10 mouse cellular contexts compared by ENCODE assay signal in the genomic region with DNA sequence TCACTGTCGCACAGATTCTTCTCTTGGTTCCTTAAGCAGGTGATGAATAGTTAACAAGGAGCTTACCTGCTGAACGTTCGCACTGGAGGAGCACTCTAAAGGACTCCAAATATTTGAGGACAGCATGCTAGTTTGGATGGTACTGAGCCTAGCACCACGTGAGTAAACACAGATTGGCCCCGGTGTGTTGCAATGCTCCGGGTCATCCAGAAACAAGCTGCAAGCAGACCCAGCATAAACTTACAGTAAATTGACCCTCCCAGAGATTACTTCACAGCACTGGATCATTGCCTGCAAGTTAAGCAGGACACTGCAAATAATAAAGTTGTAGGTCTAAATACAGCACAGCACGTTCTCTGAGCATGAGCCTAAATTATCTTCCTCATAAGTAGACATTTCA. TPM values are rescaled to one million over a fixed set of nuclear protein-coding genes. Genes with fewer than 3 reads are reported as not detected.
DNase-seq lines count a peak whose midpoint lies in the region; ATAC-seq and TF ChIP-seq lines count a peak whose summit lies in the region.
"Had no signal": no experiment of that assay in that cellular context is flagged by ENCODE, and none has a peak within 500 bp of the region (broad histone marks: within the 10 kb centered on the region; RNA-seq: fewer than 3 reads in every experiment).

No protein-coding gene starts in this region.

- 51% methylated on average over 7 of the region's 7 CpGs for WGBS in kidney, adult 2 months
- 80% methylated on average over 7 of the region's 7 CpGs for WGBS in kidney, embryonic 16.5 days
- 53% methylated on average over 7 of the region's 7 CpGs for WGBS in intestine, embryonic 16.5 days
- 82% methylated on average over 7 of the region's 7 CpGs for WGBS in midbrain, embryonic 14.5 days

- H3K27me3 ChIP-seq in kidney, adult 2 months (replicated peaks; ENCODE audit: control insufficient read depth, insufficient read depth, low read length), result no peaks in the 10 kb centered on the region
- no peaks in the 10 kb centered on the region for H3K27me3 ChIP-seq in kidney, embryonic 16.5 days (ENCODE audit: insufficient read depth, low read length)
- no peaks in the 10 kb centered on the region for H3K27me3 ChIP-seq in intestine, embryonic 16.5 days (replicated peaks; ENCODE audit: control insufficient read depth, insufficient read depth, low read length)
- no peaks in the 10 kb centered on the region for H3K27me3 ChIP-seq in midbrain, embryonic 14.5 days (ENCODE audit: control insufficient read depth, insufficient read depth, low read length)

- no peak for ATAC-seq in kidney, embryonic 16.5 days (ENCODE audit: low FRiP score, low TSS enrichment)
- peak; percentile 67 for ATAC-seq in intestine, embryonic 16.5 days
- no peak for ATAC-seq in midbrain, embryonic 14.5 days (ENCODE audit: low FRiP score, low TSS enrichment)

- H3K9me3 ChIP-seq in kidney, embryonic 16.5 days (ENCODE audit: low read length), result no peaks in the 10 kb centered on the region
- no peaks in the 10 kb centered on the region for H3K9me3 ChIP-seq in intestine, embryonic 16.5 days (ENCODE audit: control insufficient read depth, low read length)
- H3K9me3 ChIP-seq in midbrain, embryonic 14.5 days (ENCODE audit: control insufficient read depth, low read length), result no peaks in the 10 kb centered on the region
- H3K9me3 ChIP-seq: heart, embryonic 13.5 days had no signal

- no peak overlapping the region for H3K4me2 ChIP-seq in kidney, embryonic 16.5 days (replicated peaks; ENCODE audit: low read depth, low read length)
- no peak overlapping the region for H3K4me2 ChIP-seq in intestine, embryonic 16.5 days (ENCODE audit: low read depth, low read length)
- H3K4me2 ChIP-seq in midbrain, embryonic 14.5 days (ENCODE audit: low read length), result no peak overlapping the region
- H3K4me2 ChIP-seq: heart, embryonic 13.5 days had no signal

- no peak overlapping the region for H3K27ac ChIP-seq in kidney, adult 2 months (ENCODE audit: insufficient read depth, low read depth, low read length)
- no peak overlapping the region for H3K27ac ChIP-seq in kidney, embryonic 16.5 days (ENCODE audit: low read length)
- no peak overlapping the region for H3K27ac ChIP-seq in intestine, embryonic 16.5 days (ENCODE audit: low read length)
- no peak overlapping the region for H3K27ac ChIP-seq in midbrain, embryonic 14.5 days (replicated peaks; ENCODE audit: low read depth, low read length)
- H3K27ac ChIP-seq: heart, embryonic 13.5 days had no signal

- H3K9ac ChIP-seq in kidney, embryonic 16.5 days (replicated peaks; ENCODE audit: low read length), result no peak overlapping the region
- H3K9ac ChIP-seq in intestine, embryonic 16.5 days (ENCODE audit: low read depth, low read length), result no peak overlapping the region
- H3K9ac ChIP-seq in midbrain, embryonic 14.5 days (replicated peaks; ENCODE audit: low read length), result no peak overlapping the region
- H3K9ac ChIP-seq: heart, embryonic 13.5 days had no signal

- H3K4me1 ChIP-seq in kidney, adult 2 months (ENCODE audit: control insufficient read depth, insufficient read depth, low read length), result peaks cover 7% of the 10 kb centered on the region; the same call in 1 of the 2 replicates
- no peaks in the 10 kb centered on the region for H3K4me1 ChIP-seq in kidney, embryonic 16.5 days (ENCODE audit: insufficient read depth, low read length)
- H3K4me1 ChIP-seq in intestine, embryonic 16.5 days (ENCODE audit: control insufficient read depth, insufficient read depth, low read length), result peaks cover 3% of the 10 kb centered on the region; the same call in 1 of the 2 replicates
- no peaks in the 10 kb centered on the region for H3K4me1 ChIP-seq in midbrain, embryonic 14.5 days (ENCODE audit: control insufficient read depth, insufficient read depth, low read length)
- H3K4me1 ChIP-seq: heart, embryonic 13.5 days had no signal

- peak; percentile 45 for DNase-seq in kidney, adult 2 months
- peak; percentile 67 for DNase-seq in cerebellum, adult 9-10 months
- peak; percentile 91 for DNase-seq in lung, postnatal 36 days
- no peak for DNase-seq in left cerebral cortex, postnatal 10 days (ENCODE audit: extremely low spot score in 1 of 2, low spot score in 2 of 2)
- DNase-seq in spleen, adult 12 weeks (ENCODE audit: low spot score), result no peak
- no peak for DNase-seq in midbrain, embryonic 14.5 days

- intact Hi-C loops in left cerebral cortex, postnatal 10 days (cut with DNase I), result no loop called here

- no peak for TF ChIP-seq POLR2A in kidney, adult 2 months (IDR thresholded peaks at IDR 0.05; ENCODE audit: low read depth, low read length)

- no peaks in the 10 kb centered on the region for H3K36me3 ChIP-seq in kidney, adult 2 months (ENCODE audit: control insufficient read depth, insufficient read depth, low read length)
- no peaks in the 10 kb centered on the region for H3K36me3 ChIP-seq in kidney, embryonic 16.5 days (ENCODE audit: insufficient read depth, low read length)
- H3K36me3 ChIP-seq in intestine, embryonic 16.5 days (ENCODE audit: control insufficient read depth, insufficient read depth, low read length), result no peaks in the 10 kb centered on the region
- H3K36me3 ChIP-seq in midbrain, embryonic 14.5 days (ENCODE audit: control insufficient read depth, insufficient read depth, low read length), result no peaks in the 10 kb centered on the region
- H3K36me3 ChIP-seq: heart, embryonic 13.5 days had no signal

- H3K4me3 ChIP-seq in kidney, adult 2 months (ENCODE audit: insufficient read depth, low read depth, low read length), result no peak overlapping the region
- no peak overlapping the region for H3K4me3 ChIP-seq in kidney, embryonic 16.5 days (ENCODE audit: low read length)
- no peak overlapping the region for H3K4me3 ChIP-seq in intestine, embryonic 16.5 days (ENCODE audit: low read length)
- no peak overlapping the region for H3K4me3 ChIP-seq in midbrain, embryonic 14.5 days (replicated peaks; ENCODE audit: low read depth, low read length)
- H3K4me3 ChIP-seq: heart, embryonic 13.5 days had no signal

- TF ChIP-seq CTCF in kidney, adult 2 months (conservative IDR thresholded peaks at IDR 0.05; ENCODE audit: insufficient read depth, insufficient read length, low read depth, low read length), result no peak

RNA-seq across cellular contexts. Expression of a gene that starts 4.0 kb away (rescaled TPM):
- 0.17 and 0.20 TPM in 2 replicates for polyA plus RNA-seq in kidney, adult 2 months (2012; rRNA removed)
- 0.57 TPM in 1 of 2 replicates, not detected in the other for polyA plus RNA-seq in kidney, embryonic 16.5 days (2015; fragmentation: Nextera tagmentation; extraction: Ambion mirVana)
- 1.0 and 1.4 TPM in 2 replicates for polyA plus RNA-seq in intestine, embryonic 16.5 days (2015; fragmentation: Nextera tagmentation; extraction: Ambion mirVana)
- total RNA-seq in left cerebral cortex, postnatal 10 days (2021), result not detected
- not detected in 2 replicates for polyA plus RNA-seq in midbrain, embryonic 14.5 days (2014; fragmentation: Nextera tagmentation; extraction: Ambion mirVana)
- polyA plus RNA-seq: heart, embryonic 13.5 days had no signal

RNA-seq across cellular contexts. Expression of a gene that starts 9.0 kb away (rescaled TPM):
- 5.2 and 5.3 TPM in 2 replicates for polyA plus RNA-seq in kidney, adult 2 months (2012; rRNA removed)
- polyA plus RNA-seq in kidney, embryonic 16.5 days (2015; fragmentation: Nextera tagmentation; extraction: Ambion mirVana), result 33.3 and 34.1 TPM in 2 replicates
- polyA plus RNA-seq in intestine, embryonic 16.5 days (2015; fragmentation: Nextera tagmentation; extraction: Ambion mirVana), result 22.9 and 25.4 TPM in 2 replicates
- 1 to 10 TPM; 9.3 to 9.5 TPM for total RNA-seq in left cerebral cortex, postnatal 10 days (2021)
- polyA plus RNA-seq in midbrain, embryonic 14.5 days (2014; fragmentation: Nextera tagmentation; extraction: Ambion mirVana), result 13.4 and 19.5 TPM in 2 replicates

RNA-seq across cellular contexts. Expression of a gene that starts 12.9 kb away (rescaled TPM):
- polyA plus RNA-seq in kidney, adult 2 months (2012; rRNA removed), result not detected in 2 replicates
- polyA plus RNA-seq in kidney, embryonic 16.5 days (2015; fragmentation: Nextera tagmentation; extraction: Ambion mirVana), result 0.08 TPM in 1 of 2 replicates, not detected in the other
- 0.32 TPM in 1 of 2 replicates, not detected in the other for polyA plus RNA-seq in intestine, embryonic 16.5 days (2015; fragmentation: Nextera tagmentation; extraction: Ambion mirVana)
- total RNA-seq in left cerebral cortex, postnatal 10 days (2021), result not detected
- polyA plus RNA-seq in midbrain, embryonic 14.5 days (2014; fragmentation: Nextera tagmentation; extraction: Ambion mirVana), result not detected in 2 replicates
- polyA plus RNA-seq: heart, embryonic 13.5 days; spleen, adult 2 months had no signal

RNA-seq across cellular contexts. Expression of a gene that starts 23.3 kb away (rescaled TPM):
- not detected in 2 replicates for polyA plus RNA-seq in kidney, adult 2 months (2012; rRNA removed)
- 2.3 and 2.5 TPM in 2 replicates for polyA plus RNA-seq in kidney, embryonic 16.5 days (2015; fragmentation: Nextera tagmentation; extraction: Ambion mirVana)
- 0.28 and 0.34 TPM in 2 replicates for polyA plus RNA-seq in intestine, embryonic 16.5 days (2015; fragmentation: Nextera tagmentation; extraction: Ambion mirVana)
- not detected for total RNA-seq in left cerebral cortex, postnatal 10 days (2021)
- polyA plus RNA-seq in midbrain, embryonic 14.5 days (2014; fragmentation: Nextera tagmentation; extraction: Ambion mirVana), result not detected in 2 replicates
- polyA plus RNA-seq: heart, embryonic 13.5 days; spleen, adult 2 months had no signal

RNA-seq across cellular contexts. Expression of a gene that starts 32.1 kb away (rescaled TPM):
- not detected in 2 replicates for polyA plus RNA-seq in kidney, adult 2 months (2012; rRNA removed)
- 0.63 TPM in 1 of 2 replicates, not detected in the other for polyA plus RNA-seq in kidney, embryonic 16.5 days (2015; fragmentation: Nextera tagmentation; extraction: Ambion mirVana)
- 0.18 TPM in 1 of 2 replicates, not detected in the other for polyA plus RNA-seq in intestine, embryonic 16.5 days (2015; fragmentation: Nextera tagmentation; extraction: Ambion mirVana)
- not detected for total RNA-seq in left cerebral cortex, postnatal 10 days (2021)
- not detected in 2 replicates for polyA plus RNA-seq in midbrain, embryonic 14.5 days (2014; fragmentation: Nextera tagmentation; extraction: Ambion mirVana)
- polyA plus RNA-seq: heart, embryonic 13.5 days; spleen, adult 2 months had no signal

Comparison
In these comparisons a context has a peak if more than half of its experiments do, and no peak if none do; other contexts are left out.
1. DNase-seq: peak in kidney, adult 2 months (single experiment), cerebellum, adult 9-10 months (single experiment) and lung, postnatal 36 days (single experiment); none in left cerebral cortex, postnatal 10 days (0 of 2), spleen, adult 12 weeks (single experiment) and midbrain, embryonic 14.5 days (single experiment).